Mouse (Mus musculus): ENCODE data around the gene Apof. TPM values are rescaled to one million over a fixed set of nuclear protein-coding genes. Genes with fewer than 3 reads are reported as not detected.

Gene Apof
- total RNA-seq (2021) = not detected
- long read RNA-seq, experiment 1 = 0 reads
- long read RNA-seq, experiment 2 = 0 reads

DNA sequence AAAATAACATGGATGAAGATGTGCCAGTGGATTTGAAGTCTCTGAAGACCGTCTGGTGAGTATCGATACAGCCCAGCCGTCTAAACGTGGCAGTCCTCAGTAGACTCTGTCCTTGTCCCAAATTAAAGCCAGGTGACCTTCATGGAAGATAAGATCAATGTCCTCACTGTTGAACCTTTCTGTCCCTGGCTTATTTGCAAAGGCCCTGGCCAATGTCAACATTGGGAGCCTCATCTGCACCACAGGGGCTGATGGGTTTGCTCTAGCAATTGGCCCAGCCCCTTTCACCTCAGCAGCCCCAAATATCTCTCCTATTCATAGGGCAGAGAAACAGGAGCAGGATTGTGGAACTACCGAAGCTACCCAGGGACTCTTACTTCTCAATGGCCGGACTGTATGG is at the start of gene Apof:
Gene Apof, plus strand, starts transcription at position 301 of the 400 bp plus-strand sequence.
- DNase-seq (ENCODE audit: low spot score in 2 of 2) = no peak

DNA sequence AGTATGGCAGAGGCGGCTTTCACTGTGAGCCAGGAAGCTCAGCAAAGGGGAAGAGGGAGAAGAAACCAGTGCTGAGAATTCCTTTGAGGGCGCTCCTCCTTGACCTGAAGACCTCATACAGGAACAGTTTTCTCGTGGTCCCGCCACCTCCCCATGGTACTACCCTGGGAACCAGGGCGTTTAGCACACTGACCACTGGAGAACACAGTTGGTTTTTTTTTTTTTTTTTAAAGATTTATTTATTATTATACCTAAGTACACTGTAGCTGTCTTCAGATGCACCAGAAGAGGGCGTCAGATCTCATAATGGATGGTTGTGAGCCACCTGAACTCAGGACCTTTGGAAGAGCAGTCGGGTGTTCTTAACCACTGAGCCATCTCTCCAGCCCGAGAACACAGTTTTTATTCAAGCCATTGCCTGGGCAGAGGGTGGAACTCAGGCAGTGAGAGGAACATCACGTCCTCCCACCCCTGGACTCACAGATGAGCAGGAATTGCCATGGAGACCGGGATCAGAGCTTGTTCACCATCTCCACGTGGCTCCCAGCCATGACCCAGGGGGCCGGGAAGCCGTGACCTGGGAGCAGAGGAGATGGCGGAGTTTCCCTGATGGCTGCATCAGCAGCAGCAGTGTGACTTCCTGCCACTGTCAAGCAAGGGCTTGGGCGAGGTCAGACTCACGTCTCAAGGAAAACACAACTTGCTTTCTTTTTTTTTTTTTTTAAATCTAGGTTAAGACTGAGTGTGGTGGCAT is 46.8 kb upstream of the Apof start:
- DNase-seq (ENCODE audit: low spot score in 2 of 2) = no peak

DNA sequence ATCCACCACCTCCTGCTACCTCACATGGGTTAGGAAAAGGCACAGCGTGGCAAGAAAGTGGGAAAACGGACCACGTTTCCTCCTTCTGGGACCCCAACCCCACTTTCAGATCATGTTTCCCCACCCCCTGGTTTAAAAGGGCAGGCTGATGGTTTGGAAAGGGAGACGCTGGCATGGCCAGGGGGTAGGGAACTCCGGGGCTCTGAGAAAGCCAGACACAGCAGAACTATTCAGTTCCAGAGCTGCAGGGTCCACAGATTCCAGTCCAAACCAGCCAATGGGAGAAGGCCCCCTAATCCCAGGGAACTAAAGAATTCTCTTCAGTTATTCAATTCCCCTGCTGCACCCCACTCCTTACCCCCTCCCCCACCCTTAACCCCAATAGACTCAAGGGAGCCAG is 43.4 kb upstream of the Apof start:
- no peak for DNase-seq (ENCODE audit: low spot score in 2 of 2)

DNA sequence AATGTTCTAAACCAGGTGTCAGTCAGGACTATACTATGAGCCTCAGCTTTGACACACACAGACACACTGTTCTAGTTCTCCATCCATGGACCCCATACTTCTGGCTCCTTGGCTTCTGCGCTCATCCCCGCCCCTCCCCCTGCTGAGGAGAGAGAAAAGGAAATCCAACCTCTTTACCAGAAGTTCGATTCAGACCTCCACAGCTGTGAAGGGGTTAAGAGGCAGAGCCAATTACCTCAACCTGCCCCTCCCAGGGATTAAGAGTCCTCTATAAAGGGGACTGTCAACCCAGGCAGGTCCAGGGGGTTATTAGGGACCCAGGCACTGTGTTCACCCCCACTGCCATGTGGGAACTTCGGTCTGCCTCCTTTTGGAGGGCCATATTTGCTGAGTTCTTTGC is 42.9 kb upstream of the Apof start, which contains the start of gene Mip:
Gene Mip, plus strand, starts transcription at position 301 of the 400 bp plus-strand sequence.
- DNase-seq (ENCODE audit: low spot score in 2 of 2) = no peak

DNA sequence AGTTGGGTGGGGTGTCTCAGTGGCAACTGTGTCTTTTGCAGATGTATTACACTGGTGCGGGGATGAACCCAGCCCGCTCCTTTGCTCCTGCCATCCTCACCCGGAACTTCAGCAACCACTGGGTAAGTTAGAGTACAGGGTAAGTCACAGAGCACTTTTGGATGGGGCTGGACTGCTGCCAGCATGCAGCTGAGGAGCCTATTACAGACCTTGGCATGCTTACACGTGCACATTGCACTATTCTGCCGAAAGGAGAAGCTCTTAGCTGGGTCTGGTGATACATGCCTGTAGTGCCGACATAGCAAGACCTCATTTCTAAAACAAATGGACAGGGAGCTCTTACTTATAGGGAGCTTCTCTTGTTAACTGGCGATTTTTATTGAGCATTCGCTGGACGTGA is 40.9 kb upstream of the Apof start:
- DNase-seq (ENCODE audit: low spot score in 2 of 2) = no peak

DNA sequence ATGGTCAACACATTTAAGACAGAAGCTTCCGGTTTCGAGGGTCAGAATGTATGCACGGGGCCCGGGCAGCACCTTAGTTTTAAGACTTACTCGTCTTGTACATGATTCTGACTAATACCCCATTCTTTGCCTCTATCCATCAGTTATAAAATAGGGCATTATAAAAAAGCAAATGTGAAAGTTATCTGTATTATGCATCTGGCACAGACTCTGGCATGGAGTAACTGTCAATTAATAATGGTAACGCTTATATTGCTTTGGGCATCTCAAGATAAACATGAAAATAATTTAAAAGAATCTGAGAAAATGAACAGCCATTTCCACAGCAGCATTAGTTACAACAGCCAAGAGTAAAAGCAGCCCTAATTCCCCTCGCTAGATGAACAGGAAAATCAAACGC is 40.5 kb upstream of the Apof start:
- no peak for DNase-seq (ENCODE audit: low spot score in 2 of 2)

DNA sequence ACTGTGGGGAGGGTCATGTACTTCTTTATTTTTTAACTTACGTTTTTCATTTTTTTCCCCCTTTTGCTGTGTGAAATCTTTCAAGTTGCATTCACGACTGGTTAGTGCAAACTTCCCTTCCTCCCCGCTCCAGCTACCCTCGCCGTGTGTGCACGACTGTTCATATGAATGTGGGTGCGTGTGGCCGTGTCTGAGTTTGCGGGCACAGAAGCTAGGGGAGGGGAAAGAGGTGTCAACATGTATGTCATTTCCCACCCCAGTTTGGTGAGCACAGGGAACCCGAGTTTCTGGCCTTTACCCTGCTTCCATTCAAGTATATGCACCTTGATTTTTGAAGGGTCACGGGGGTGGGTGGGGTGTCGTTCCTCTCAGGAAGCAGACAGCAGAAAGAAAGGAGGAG is 37.9 kb upstream of the Apof start:
- DNase-seq (ENCODE audit: low spot score in 2 of 2) = no peak

DNA sequence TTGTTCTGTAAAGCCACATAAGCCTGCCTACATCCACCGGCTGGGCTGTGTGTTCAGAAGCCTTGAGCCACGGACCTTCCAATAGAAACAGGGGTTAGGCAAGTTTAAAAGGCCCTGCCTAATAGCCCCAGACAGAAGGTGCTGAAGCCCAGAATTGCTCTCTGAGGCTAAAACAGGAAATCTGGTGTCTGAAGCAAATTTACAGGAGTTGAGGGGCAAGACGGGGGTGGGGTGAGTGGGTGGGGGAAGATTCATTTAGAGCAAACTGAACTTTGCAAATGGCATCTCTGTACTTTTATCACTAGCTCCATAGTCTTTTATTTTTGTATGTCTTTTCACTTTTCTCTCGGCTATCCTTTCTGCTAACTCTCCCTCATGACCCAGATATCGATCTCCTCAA is 37.3 kb upstream of the Apof start:
- no peak for DNase-seq (ENCODE audit: low spot score in 2 of 2)

DNA sequence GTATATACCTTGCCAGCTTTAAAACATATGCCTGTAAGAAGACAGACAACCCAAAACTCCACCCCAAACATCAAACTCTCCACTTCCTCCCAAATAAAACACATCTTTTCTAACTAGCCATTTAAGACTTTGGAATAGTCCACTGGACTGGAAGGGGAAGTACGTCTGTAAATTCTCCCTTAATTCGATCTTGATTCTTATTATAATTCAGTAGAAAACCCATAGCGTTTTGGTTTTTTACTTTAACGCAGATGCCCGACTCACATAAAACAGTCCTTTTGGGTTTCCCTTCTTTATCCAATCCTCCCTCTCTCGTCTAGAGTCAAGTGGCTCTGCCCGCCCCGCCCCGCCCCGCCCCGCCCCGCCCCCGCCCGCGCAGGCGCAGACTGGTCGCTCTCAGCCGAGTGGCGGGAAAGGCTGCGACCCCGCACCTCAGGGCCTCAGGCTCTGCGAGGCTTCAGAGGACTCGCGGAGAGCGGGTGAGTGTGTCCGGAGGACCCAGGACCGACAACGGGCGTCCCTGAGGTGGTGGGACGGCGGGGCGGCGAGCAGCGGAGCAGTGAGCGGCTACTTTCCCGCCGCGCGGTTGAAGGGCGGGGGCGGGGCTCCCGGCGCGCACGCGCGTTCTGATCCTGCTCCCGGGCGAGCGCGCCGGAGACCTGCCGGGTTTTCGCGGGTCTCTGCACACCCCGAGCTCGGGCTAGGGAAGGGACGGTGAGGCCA is 36.6 kb upstream of the Apof start, which contains the start of gene Timeless:
Gene Timeless, plus strand, starts transcription at position 369 of the 723 bp plus-strand sequence.
- DNase-seq (ENCODE audit: low spot score in 2 of 2) = peak; percentile 77 to 87

DNA sequence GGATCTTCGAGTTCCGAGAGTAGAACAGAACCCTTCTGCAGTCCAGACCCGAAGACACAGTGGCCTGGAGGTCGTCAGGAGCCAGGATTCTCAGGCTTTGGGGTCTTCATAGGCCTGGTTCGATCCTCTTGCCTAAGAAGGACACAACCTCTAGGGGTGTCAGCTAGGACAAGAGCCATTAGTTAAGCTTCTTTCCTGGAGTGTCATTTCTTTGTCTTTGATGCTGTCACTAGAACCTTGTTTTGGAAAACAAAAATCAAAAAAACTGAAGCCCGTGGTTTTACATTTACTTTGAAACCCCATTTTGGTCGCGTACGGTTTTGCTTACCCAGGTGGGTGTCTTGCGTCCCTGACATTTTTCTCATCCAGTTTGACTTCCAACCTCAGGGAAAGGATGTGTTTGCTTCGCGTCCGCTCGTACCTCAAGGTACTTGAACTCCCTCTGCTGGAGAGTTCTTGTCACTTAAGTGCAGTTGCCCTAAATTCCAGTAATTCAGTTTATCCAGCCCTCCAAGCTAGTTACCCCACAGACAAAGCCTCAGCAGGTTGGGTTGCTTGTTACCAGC is 36.0 kb upstream of the Apof start:
- DNase-seq (ENCODE audit: low spot score in 2 of 2) = peak; percentile 56 to 57

DNA sequence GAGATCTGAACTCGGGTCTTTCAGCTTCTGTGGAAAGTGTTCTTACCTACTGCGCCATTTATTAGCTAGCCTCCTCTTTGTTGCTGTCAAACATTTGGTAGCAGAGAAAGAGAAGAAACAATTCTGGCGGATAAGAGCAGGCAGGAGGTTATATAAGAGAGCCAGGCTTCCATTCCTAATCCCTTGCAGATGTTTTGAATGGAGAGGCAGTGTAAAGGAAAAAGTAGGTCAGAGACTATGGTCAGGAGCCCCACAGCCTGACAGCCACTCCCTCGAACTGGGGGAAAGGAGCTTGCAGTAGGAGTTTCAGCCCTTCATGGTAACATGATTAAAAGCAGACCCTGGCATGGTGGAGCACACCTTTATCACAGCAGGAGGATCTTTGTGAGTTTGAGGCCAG is 32.1 kb upstream of the Apof start:
- DNase-seq (ENCODE audit: low spot score in 2 of 2) = no peak

DNA sequence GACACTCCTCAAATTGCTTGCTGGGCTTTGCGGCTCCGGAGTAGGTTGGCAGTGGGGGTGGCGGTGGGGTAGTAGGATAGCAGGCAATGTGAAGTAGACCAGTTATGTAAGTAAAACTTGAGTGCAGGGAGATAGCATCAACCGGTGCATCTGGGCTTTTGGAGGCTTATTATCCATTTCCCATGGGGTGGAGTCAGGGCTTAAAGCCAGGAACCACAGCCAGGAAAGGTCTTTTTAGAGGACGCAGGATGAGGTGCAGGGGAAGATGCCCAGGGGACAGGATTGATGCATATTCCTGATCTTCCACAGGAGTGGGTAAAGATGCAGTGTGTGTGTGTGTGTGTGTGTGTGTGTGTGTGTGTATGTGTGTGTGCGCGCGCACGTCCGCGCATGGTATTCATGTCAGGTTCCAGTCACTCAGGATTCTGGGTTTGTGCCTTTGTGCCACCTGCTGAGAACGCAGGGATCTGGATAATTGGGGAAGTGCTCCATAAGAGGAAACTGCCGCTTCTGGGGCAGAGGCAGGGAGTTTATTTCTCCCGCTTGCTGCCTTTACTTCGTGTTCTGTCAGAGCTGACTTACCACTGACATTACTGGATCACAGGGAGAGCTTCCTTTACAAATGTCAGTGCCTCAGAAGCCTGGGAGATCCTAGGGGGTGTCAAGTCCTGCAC is 30.5 kb upstream of the Apof start:
- DNase-seq (ENCODE audit: low spot score in 2 of 2) = peak; percentile 22 to 36

DNA sequence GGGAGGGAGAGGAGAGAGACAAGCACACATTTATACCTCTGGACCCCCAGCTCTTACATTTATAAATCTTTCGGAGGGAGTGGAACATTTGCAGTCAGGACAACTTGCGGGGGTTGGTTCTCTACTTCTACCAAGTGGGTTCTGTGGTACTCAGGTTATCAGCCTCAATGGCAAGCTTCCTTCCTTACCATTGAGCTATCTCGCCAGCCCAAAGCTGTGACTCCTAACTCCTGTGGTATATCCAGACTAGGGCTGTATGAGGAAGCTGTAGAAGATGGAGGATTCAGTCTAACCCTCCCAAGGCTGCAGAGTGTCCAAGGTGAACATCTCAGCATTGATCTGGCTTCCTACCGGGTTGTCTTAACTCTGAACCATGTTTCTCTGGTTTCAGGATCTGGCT is 29.3 kb upstream of the Apof start:
- no peak for DNase-seq (ENCODE audit: low spot score in 2 of 2)

DNA sequence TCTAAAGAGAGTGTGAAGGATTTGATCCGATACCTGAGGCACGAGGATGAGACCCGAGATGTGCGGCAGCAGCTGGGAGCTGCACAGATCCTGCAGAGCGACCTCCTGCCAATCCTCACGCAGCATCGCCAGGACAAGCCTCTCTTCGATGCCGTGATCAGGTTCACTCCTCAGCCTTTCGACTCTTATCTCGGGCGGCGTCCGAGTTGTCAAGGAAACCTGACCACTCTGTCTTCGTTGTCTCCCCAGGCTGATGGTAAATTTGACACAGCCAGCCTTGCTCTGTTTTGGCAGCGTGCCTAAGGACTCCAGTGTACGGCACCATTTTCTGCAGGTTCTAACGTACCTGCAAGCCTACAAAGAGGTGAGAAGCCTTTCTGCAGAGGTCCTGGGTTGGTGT is 28.3 kb upstream of the Apof start:
- no peak for DNase-seq (ENCODE audit: low spot score in 2 of 2)

DNA sequence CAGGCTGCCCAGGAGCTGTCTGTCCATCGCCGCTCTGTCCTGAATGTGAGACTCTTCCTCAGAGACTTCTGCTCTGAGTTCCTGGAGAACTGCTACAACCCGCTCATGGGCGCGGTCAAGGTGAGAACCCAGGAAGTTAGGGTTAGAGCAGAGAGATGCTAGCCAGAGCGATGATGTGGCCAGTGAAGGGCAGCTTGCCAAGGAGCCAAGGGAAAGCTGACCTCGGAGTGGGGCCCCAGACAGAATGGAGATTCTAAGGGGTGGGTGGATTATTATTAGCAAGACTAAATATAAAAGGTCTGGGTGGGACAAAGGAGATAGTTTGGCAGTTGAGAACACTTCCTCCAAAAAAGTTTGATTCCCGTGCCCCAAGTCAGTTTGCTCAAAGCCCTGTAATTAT is 25.2 kb upstream of the Apof start:
- no peak for DNase-seq (ENCODE audit: low spot score in 2 of 2)

DNA sequence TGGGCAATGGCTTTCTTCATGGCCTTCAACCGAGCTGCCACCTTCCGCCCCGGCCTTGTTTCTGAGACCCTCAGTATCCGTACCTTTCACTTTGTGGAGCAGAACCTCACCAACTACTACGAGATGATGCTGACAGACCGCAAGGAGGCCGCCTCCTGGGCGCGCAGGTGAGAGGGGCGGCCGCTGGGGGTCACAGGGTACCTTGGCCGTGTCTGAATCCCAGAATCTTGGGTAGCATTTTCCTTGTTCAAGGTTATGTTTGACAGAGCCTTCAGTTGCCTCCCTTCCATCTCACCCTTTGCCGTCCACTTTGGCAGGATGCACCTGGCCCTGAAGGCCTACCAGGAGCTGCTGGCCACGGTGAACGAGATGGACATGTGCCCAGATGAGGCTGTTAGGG is 24.4 kb upstream of the Apof start:
- DNase-seq (ENCODE audit: low spot score in 2 of 2) = no peak

DNA sequence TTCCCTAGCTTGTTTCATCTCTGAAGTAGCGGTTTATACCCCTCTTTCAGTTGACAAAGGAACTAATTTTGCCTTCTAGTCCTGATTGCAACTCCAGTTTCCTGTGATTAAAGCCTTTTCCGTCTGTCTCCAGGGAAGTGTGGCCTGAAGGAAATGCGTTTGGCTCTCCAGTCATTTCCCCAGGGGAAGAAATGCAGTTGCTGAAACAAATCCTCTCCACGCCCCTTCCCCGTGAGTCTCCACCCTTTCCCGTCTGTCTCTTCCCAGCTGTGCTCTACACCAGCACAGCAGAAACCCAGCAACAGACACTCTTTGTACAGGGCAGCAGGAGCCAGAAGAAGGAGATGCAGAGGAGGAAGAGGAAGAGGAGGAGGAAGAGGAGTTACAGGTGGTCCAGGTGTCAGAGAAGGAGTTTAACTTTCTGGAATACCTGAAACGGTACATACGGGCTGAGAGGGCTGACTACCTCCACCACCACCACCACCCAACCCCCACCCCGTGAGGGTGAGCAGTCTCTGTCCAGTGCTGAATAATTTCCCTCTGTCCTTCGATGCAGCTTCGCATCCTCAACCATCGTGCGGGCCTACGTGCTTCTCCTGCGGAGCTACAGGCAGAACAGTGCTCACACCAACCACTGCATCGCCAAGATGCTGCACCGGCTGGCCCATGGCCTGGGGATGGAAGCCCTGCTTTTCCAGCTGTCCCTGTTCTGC is 21.3 kb upstream of the Apof start:
- no peak for DNase-seq (ENCODE audit: low spot score in 2 of 2)

DNA sequence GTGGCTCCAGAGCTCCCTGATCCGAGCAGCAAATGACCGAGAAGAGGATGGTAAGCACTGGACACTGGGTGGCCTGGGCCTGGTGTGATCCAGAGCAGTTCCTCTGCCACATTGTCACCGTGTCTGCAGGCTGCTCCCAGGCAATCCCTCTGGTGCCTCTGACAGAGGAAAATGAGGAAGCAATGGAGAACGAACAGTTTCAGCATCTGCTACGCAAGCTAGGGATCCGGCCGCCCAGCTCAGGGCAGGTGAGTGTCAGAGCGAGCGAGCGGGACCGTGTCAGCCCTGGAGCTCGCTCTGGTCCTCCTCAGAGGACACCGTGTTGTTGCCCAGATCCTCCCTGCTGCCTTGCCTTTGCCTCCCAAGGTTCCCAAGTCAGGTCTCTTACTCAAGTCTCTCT is 17.9 kb upstream of the Apof start:
- DNase-seq (ENCODE audit: low spot score in 2 of 2) = no peak

DNA sequence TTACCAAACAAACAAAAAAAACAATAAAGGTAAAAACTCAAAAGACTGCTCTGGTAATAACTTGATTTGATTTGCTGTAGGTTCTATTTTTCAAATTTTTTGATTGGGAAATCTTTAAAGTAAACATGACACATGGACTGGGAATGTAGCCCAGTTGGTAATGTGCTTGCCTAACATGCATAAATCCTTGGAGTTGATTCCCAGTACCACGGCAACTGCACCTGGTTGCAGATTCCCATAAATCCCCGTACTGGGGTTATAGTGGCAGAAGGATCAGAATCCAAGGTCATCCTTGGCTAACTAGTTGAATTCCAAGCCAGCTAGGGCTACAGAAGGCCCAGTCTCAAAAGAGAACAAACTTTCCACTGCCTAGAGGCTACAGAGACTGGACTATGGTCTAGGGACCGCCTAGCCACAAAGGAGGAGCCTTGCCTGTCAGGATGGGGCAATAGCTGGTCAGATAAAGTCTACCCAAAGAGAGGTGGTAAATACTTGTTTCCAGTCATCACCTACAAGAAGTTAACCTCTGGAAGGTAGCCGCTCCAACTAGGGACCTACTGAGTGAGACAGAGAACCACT is 14.7 kb upstream of the Apof start, which contains the start of gene Apon:
Gene Apon, plus strand, starts transcription at position 420 of the 579 bp plus-strand sequence.
- DNase-seq (ENCODE audit: low spot score in 2 of 2) = no peak

DNA sequence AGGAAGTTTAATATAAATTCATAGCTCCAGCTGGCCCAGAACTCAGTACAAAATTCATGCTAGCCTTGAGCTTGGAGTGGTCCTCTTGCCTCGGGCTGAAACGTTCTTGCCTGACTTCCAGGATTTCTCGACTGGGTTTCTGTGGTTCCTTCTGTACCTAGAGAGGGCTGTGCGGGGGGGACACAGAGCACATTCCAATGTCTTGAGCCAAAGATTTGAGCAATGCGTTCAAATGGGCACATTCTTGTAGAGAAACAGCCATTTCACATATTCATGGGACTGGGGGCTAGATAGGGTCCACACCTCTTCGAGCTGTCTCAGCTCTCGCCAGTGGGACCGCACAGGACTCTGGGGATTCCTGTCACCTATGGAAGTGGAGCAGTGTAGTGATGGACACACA is 12.5 kb upstream of the Apof start:
- no peak for DNase-seq (ENCODE audit: low spot score in 2 of 2)

DNA sequence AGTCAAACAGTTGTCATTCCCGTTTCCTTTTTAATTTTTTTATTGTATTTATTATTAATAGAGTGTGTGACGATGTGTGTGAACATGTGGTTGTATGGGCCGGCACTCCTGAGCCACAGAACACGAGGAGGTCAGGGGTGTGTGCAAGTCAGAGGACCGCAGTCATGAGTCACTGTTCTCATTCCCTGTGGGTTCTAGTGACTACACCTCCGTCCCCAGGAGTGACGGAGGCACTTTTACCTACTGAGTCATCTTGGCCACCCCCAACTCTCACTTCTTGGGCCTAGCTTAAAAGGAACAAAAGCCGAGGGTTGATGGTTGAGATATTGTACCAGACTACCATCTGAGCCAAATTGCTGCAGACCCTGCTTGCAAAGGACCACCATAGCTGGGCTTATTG is 12.1 kb upstream of the Apof start:
- peak; percentile 15 to 21 for DNase-seq (ENCODE audit: low spot score in 2 of 2)
